Mouse (Mus musculus) forebrain, embryonic 14.5 days (tissue): ENCODE results near the gene Lbp. TPM values are rescaled to one million over a fixed set of nuclear protein-coding genes. Genes with fewer than 3 reads are reported as not detected.

Source experiments
- ATAC-seq: fragments of 200-750 bp; cut with Nextera tagmentation; 2 replicates; pipeline ENCODE4 v1.8.0; 2017; ENCODE audit warnings: mild to moderate bottlenecking, moderate library complexity
- DNase-seq: peaks from one replicate; pipeline ENCODE4 v3.0.0-alpha.2; 2015; ENCODE audit warnings: low spot score
- H3K27ac ChIP-seq: fragments of 300-500 bp; sonication (generic); 2 replicates; pipeline ENCODE4 v1.5.1; 2014; ENCODE audit warnings: low read depth, mild to moderate bottlenecking, control low read depth, low read length, moderate library complexity
- H3K27me3 ChIP-seq: fragments of 300-500 bp; sonication (generic); replicated peaks from 2 replicates; pipeline ENCODE4 v1.6.1; 2014; ENCODE audit warnings: low read length, control low read depth, mixed read lengths; ENCODE audit not compliant: control insufficient read depth, insufficient read depth
- H3K36me3 ChIP-seq: fragments of 300-500 bp; sonication (generic); 2 replicates; pipeline ENCODE4 v1.6.1; 2014; ENCODE audit warnings: low read length, control low read depth; ENCODE audit not compliant: control insufficient read depth, insufficient read depth
- H3K4me1 ChIP-seq: fragments of 300-500 bp; sonication (generic); 2 replicates; pipeline ENCODE4 v1.6.1; 2014; ENCODE audit warnings: antibody characterized with exemption, low read length, control low read depth; ENCODE audit not compliant: control insufficient read depth, insufficient read depth
- H3K4me2 ChIP-seq: fragments of 300-500 bp; sonication (generic); 2 replicates; pipeline ENCODE4 v1.6.1; 2014; ENCODE audit warnings: mild to moderate bottlenecking, control low read depth, low read length
- H3K4me3 ChIP-seq: fragments of 300-500 bp; sonication (generic); 2 replicates; pipeline ENCODE4 v1.5.1; 2014; ENCODE audit warnings: low read depth, low read length, control low read depth
- H3K9ac ChIP-seq: fragments of 300-500 bp; sonication (generic); 2 replicates; pipeline ENCODE4 v1.6.1; 2014; ENCODE audit warnings: mild to moderate bottlenecking, low read length, control low read depth, moderate library complexity
- H3K9me3 ChIP-seq: fragments of 300-500 bp; sonication (generic); replicated peaks from 2 replicates; pipeline ENCODE4 v1.6.1; 2016; ENCODE audit warnings: low read length, control low read depth, mixed read lengths; ENCODE audit not compliant: control insufficient read depth
- WGBS: fragments of 180-500 bp; shearing (Covaris S2); extraction: QIAGEN DNeasy Blood & Tissue Kit; methylation state at CpG from one replicate; pipeline ENCODE4 v1.1.7; 2014; 5-methylcytosine and 5-hydroxymethylcytosine counted together
- polyA plus RNA-seq: library from polyadenylated mRNA; unstranded; fragments of >200 nt; fragmentation: Nextera tagmentation; extraction: Ambion mirVana; gene quantifications from 2 replicates; pipeline ENCODE4 v1.2.1, GENCODE M21; 2014

The Lbp gene
- polyA plus RNA-seq, 1 experiment from 2014 or later, result 2.6 TPM

- Histone ChIP-seq H3K36me3 (peaks cover 36% of the 10 kb centered on the region), H3K9ac (no peak overlapping the region), H3K27ac (no peak overlapping the region; the same call in 1 of the 2 replicates), H3K4me3 (peak overlapping the region; percentile 83), H3K9me3 (no peaks in the 10 kb centered on the region), H3K27me3 (no peaks in the 10 kb centered on the region), H3K4me2 (peak overlapping the region; percentile 82; the same call in 1 of the 2 replicates), H3K4me1 (no peaks in the 10 kb centered on the region)
- 43% methylated on average over 8 of the region's 8 CpGs for WGBS
- ATAC-seq (peak; percentile 61), DNase-seq (no peak)
Observed at GRCm38 (mm10) chr2:158361678-158362320, 55.5 kb downstream of the Lbp start.

- Histone ChIP-seq H3K9ac (no peak overlapping the region), H3K36me3 (peaks cover 12% of the 10 kb centered on the region), H3K4me1 (no peaks in the 10 kb centered on the region), H3K27me3 (no peaks in the 10 kb centered on the region), H3K9me3 (no peaks in the 10 kb centered on the region), H3K27ac (no peak overlapping the region), H3K4me3 (no peak overlapping the region), H3K4me2 (no peak overlapping the region)
- ATAC-seq (no peak), DNase-seq (no peak)
- WGBS, result 78% methylated on average over 4 of the region's 4 CpGs
Observed at GRCm38 (mm10) chr2:158364175-158364574, 57.9 kb downstream of the Lbp start.

DNA sequence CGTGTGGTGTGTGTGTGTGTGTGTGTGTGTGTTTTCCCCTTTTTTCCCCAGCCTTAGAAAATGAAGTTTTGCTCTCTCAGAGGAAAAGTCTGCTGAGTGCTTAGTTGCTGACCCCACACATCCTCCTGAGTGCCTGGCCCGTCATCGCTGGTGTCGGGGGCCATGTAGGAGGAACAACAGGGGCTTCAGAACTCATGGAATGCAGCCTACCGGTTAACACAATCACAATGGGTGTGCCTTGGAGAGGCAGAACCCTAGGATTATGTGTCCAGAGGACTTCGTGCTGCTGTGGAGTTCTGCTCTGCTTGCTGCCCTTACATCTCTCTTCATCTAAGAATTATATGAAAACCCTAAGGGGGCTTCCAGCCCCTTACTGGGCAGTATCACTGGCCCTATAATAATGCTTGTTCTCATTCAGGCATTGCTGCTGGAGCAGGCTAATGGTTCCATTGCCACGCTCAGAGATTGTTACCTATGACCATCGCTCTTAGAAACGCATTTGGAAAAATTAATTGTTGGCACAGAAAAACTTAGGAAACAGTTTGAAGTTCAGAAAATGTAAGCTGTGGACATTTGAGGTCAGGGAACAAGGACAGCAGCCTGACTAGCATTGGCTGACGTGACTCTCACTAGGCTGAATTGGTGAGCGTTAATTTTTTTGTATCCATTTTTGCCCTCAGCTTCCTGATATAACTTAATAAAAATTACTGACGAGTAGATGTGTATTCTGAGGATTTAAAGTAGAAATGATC is 59.0 kb downstream of the Lbp start:
- Histone ChIP-seq H3K36me3 (peaks cover under 1% of the 10 kb centered on the region), H3K27ac (no peak overlapping the region), H3K4me2 (no peak overlapping the region), H3K4me3 (no peak overlapping the region), H3K4me1 (no peaks in the 10 kb centered on the region), H3K9ac (no peak overlapping the region), H3K27me3 (no peaks in the 10 kb centered on the region), H3K9me3 (no peaks in the 10 kb centered on the region)
- DNase-seq, result no peak
- 69% methylated on average over 12 of the region's 12 CpGs for WGBS
- no peak for ATAC-seq

DNA sequence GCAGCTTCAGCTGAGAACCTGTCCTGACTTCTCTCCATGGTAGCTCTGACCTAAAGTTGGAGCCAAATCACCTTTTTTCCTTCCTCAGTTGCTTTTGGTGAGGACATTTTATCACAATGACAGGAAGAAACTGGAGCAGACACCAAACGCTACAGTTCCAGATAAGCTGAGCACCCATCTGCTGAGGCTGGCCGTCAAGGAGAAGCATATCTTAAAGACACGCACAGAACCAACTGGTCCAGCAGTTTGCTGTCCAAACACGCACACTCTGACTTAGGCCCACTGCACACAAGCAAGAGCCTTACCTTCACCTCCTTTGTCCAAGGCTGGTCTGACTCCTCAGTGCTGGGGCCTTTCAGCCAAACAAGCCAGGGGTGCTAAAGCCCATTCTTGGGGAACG is 61.4 kb downstream of the Lbp start:
- no peak overlapping the region for H3K4me2 ChIP-seq
- no peaks in the 10 kb centered on the region for H3K36me3 ChIP-seq
- H3K27me3 ChIP-seq, result no peaks in the 10 kb centered on the region
- no peak for DNase-seq
- no peak for ATAC-seq
- H3K27ac ChIP-seq, result no peak overlapping the region
- no peak overlapping the region for H3K4me3 ChIP-seq
- no peaks in the 10 kb centered on the region for H3K4me1 ChIP-seq
- no peaks in the 10 kb centered on the region for H3K9me3 ChIP-seq
- 93% methylated on average over 5 of the region's 5 CpGs for WGBS
- H3K9ac ChIP-seq, result no peak overlapping the region

- Histone ChIP-seq H3K9me3 (no peaks in the 10 kb centered on the region), H3K4me3 (no peak overlapping the region), H3K36me3 (no peaks in the 10 kb centered on the region), H3K27me3 (no peaks in the 10 kb centered on the region), H3K27ac (no peak overlapping the region), H3K4me1 (no peaks in the 10 kb centered on the region), H3K9ac (no peak overlapping the region), H3K4me2 (no peak overlapping the region)
- WGBS, result 93% methylated on average over 8 of the region's 8 CpGs
- DNase-seq, result no peak
- ATAC-seq, result no peak
Observed at GRCm38 (mm10) chr2:158368313-158368712, 62.0 kb downstream of the Lbp start.

- Histone ChIP-seq H3K4me2 (no peak overlapping the region), H3K27ac (no peak overlapping the region), H3K4me1 (no peaks in the 10 kb centered on the region), H3K9me3 (no peaks in the 10 kb centered on the region), H3K9ac (no peak overlapping the region), H3K36me3 (no peaks in the 10 kb centered on the region), H3K27me3 (no peaks in the 10 kb centered on the region), H3K4me3 (no peak overlapping the region)
- DNase-seq (no peak), ATAC-seq (no peak)
- WGBS, result 80% methylated on average over 3 of the region's 3 CpGs
Observed at GRCm38 (mm10) chr2:158369474-158370172, 63.3 kb downstream of the Lbp start.

DNA sequence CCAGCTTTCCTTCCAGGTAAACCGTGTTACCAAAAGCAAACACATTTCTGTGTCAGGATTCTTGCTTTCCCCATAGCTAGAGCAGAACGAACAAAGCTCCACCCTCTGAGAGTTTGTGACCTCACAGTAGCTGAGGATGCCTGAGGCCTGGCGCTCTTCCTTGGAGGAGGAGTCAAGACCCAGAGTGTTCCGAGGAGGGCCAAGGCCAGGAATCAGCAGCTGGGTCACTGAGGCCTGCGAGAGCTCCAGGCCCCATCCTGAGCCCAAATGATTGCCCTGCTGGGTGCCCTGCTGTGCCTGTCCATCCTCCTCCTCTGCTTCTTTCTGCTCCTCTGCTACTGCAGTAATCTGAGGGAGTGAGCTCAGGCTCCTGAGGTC is 63.9 kb downstream of the Lbp start:
- Histone ChIP-seq H3K9me3 (no peaks in the 10 kb centered on the region), H3K4me3 (no peak overlapping the region), H3K4me2 (no peak overlapping the region), H3K27me3 (no peaks in the 10 kb centered on the region), H3K9ac (no peak overlapping the region), H3K27ac (no peak overlapping the region), H3K4me1 (no peaks in the 10 kb centered on the region), H3K36me3 (no peaks in the 10 kb centered on the region)
- 12% methylated on average over 5 of the region's 5 CpGs for WGBS
- ATAC-seq (no peak), DNase-seq (no peak)

DNA sequence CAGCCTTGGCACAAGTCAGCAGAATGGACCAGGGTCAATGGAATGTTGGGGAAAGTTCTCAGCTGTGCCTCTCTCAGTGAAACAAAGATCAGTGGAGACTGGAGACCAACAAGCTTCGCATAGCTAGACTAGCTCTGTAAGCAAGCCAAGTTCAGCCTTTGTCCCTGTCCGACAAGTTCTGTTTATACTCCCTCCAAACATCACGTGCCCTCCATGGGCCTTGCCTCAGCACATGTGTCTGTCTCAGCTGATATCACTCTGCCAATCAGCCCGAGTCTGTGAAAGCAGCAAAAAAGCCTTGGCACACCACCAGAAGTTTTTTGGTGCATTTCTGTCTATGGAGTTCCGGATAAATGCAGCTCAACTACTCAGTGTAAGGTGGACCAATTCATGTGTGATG is 66.8 kb downstream of the Lbp start:
- Histone ChIP-seq H3K9me3 (no peaks in the 10 kb centered on the region), H3K4me2 (no peak overlapping the region), H3K4me3 (no peak overlapping the region), H3K27me3 (peaks cover 7% of the 10 kb centered on the region; the same call in 1 of the 2 replicates), H3K27ac (no peak overlapping the region), H3K9ac (no peak overlapping the region), H3K36me3 (no peaks in the 10 kb centered on the region), H3K4me1 (no peaks in the 10 kb centered on the region)
- DNase-seq (no peak), ATAC-seq (no peak)
- 73% methylated on average over 5 of the region's 5 CpGs for WGBS

DNA sequence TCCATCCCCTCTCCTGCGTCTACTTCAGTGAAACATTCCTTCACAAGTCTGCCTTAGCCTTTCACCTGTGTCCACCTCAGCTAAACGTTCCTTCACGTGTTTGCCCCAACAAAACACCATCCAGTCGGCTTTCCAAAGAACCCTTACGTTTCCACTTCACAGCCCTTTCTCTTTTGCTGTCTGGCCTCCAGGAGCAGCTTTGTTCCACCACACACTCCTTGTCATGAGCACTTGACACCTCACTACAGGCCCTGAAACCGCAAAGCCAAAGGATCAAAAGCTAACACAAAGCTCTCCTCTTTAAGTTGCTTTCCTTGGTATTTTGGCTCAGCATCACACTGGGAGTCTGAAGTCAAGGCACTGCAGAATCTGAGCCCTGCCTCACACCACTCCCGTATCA is 67.2 kb downstream of the Lbp start:
- Histone ChIP-seq H3K9me3 (no peaks in the 10 kb centered on the region), H3K4me3 (no peak overlapping the region), H3K36me3 (no peaks in the 10 kb centered on the region), H3K4me1 (no peaks in the 10 kb centered on the region), H3K27me3 (peaks cover 7% of the 10 kb centered on the region; the same call in 1 of the 2 replicates), H3K27ac (no peak overlapping the region), H3K9ac (no peak overlapping the region), H3K4me2 (no peak overlapping the region)
- WGBS, result 64% methylated on average over 7 of the region's 7 CpGs
- ATAC-seq (no peak), DNase-seq (no peak)
